Mouse (Mus musculus) G1E (cell line): ENCODE data around the gene Maco1. TPM values are rescaled to one million over a fixed set of nuclear protein-coding genes. Genes with fewer than 3 reads are reported as not detected.

Source experiments
- ATAC-seq: 2 replicates; pipeline ENCODE4 v1.8.0; 2016; ENCODE audit warnings: mild to moderate bottlenecking; ENCODE audit not compliant: insufficient number of reproducible peaks, poor library complexity, low FRiP score, severe bottlenecking; ENCODE audit errors: extremely low read depth
- DNase-seq: peaks from one replicate; pipeline ENCODE4 v3.0.0; 2012; ENCODE audit warnings: low spot score
- H3K27me3 ChIP-seq: 2 replicates; pipeline ENCODE4 v1.6.1; 2012; ENCODE audit warnings: mild to moderate bottlenecking, low read length, inconsistent platforms; ENCODE audit not compliant: insufficient read depth
- H3K36me3 ChIP-seq: replicated peaks from 2 replicates; pipeline ENCODE3; 2012; ENCODE audit warnings: mild to moderate bottlenecking, inconsistent platforms
- H3K4me1 ChIP-seq: 2 replicates; pipeline ENCODE4 v1.6.1; 2012; ENCODE audit warnings: low read depth, low read length, inconsistent platforms, mixed read lengths; ENCODE audit not compliant: insufficient read depth
- H3K4me3 ChIP-seq: 2 replicates; pipeline ENCODE4 v1.5.1; 2012; ENCODE audit warnings: low read depth, mild to moderate bottlenecking, inconsistent platforms, low read length, moderate library complexity, mixed read lengths
- H3K9me3 ChIP-seq: replicated peaks from 2 replicates; pipeline ENCODE4 v1.6.1; 2012; ENCODE audit warnings: inconsistent platforms
- CTCF ChIP-seq: IDR thresholded peaks from 2 replicates; pipeline ENCODE4 v1.5.1; 2012; ENCODE audit warnings: low read depth, low read length, inconsistent platforms, mixed read lengths
- GATA1 ChIP-seq: IDR thresholded peaks from 2 replicates; pipeline ENCODE4 v1.6.1; 2012; ENCODE audit warnings: borderline replicate concordance, low read length, inconsistent platforms, mixed read lengths
- GATA2 ChIP-seq: IDR thresholded peaks from 2 replicates; pipeline ENCODE4 v1.6.1; 2012; ENCODE audit warnings: low read depth, low read length, inconsistent platforms, borderline replicate concordance
- POLR2AphosphoS5 ChIP-seq: IDR thresholded peaks from 2 replicates; pipeline ENCODE4 v1.6.1; 2012; ENCODE audit warnings: low read depth, low read length, inconsistent platforms; ENCODE audit not compliant: insufficient replicate concordance
- TAL1 ChIP-seq: conservative IDR thresholded peaks from 2 replicates; pipeline ENCODE4 v1.6.1; 2012; ENCODE audit warnings: low read depth, low read length, inconsistent platforms, mixed read lengths
- polyA plus RNA-seq: library from polyadenylated mRNA; stranded (reverse); fragments of >175 nt; gene quantifications from 2 replicates; pipeline ENCODE4 v1.2.3, GENCODE M21; 2012
- total RNA-seq, 2 experiments: library from RNA; stranded (forward) in 1 of 2; stranded (reverse) in 1 of 2; fragments of 200-1000 nt in 1 of 2; fragments of >200 nt in 1 of 2; fragmentation: Nextera tagmentation in 1 of 2; gene quantifications; 2 replicates each; pipeline ENCODE4 v1.2.3; 2014 to 2017

The Maco1 gene
- total and polyA plus RNA-seq, 3 experiments, result 11.3 to 74.9 (median 49.3) TPM

DNA sequence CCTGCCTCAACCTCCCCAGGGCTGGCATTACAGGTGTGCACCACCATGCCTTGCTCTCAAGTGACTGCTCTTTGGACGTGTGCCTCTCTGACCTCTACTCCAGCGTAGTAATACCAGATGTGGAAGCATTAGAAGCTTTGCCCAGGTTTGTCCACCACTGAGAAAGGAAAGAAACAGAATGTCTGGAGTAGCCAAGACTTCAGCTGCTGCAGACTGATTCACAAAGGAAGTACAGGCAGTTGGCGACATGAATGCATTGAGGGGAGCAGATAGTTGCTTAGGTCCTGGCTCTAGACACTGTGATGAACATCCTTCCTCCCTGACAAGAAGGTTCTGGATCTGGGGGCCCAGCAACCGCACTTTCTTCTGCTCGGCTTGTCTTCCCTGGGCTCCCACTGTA is 2.9 kb upstream of the Maco1 start:
- Histone ChIP-seq H3K9me3 (no peaks in the 10 kb centered on the region), H3K36me3 (peaks cover 3% of the 10 kb centered on the region), H3K27me3 (no peaks in the 10 kb centered on the region), H3K4me1 (peaks cover 56% of the 10 kb centered on the region), H3K4me3 (no peak overlapping the region)
- DNase-seq, result no peak
- ATAC-seq, result no peak
- TF ChIP-seq GATA1 (no peak), POLR2AphosphoS5 (no peak), TAL1 (no peak), CTCF (no peak), GATA2 (no peak)

DNA sequence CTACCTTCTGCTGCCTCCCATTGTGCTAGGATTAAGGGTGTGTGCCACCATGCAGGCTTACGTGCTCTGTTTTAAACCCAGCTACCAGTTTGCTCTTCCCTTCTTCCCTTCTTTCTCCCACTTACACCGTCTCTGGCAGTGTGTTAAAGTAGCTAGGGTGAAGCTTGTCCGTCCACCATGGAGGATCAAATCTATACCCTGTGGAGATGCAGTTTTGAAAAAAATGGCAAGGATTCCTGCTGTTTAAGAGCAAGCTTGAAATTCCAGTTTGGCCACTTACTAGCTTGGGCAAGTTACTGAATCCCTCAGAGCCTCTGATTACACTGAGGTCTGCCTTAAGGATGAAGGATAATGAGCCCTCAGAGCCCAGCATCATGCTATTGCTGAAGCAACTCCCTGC is 2.2 kb upstream of the Maco1 start:
- no peaks in the 10 kb centered on the region for H3K9me3 ChIP-seq
- no peak for ATAC-seq
- H3K36me3 ChIP-seq, result peaks cover 7% of the 10 kb centered on the region
- no peak for DNase-seq
- H3K27me3 ChIP-seq, result no peaks in the 10 kb centered on the region
- H3K4me1 ChIP-seq, result peaks cover 56% of the 10 kb centered on the region
- TF ChIP-seq POLR2AphosphoS5 (no peak), CTCF (no peak), TAL1 (no peak)
- no peak overlapping the region for H3K4me3 ChIP-seq

DNA sequence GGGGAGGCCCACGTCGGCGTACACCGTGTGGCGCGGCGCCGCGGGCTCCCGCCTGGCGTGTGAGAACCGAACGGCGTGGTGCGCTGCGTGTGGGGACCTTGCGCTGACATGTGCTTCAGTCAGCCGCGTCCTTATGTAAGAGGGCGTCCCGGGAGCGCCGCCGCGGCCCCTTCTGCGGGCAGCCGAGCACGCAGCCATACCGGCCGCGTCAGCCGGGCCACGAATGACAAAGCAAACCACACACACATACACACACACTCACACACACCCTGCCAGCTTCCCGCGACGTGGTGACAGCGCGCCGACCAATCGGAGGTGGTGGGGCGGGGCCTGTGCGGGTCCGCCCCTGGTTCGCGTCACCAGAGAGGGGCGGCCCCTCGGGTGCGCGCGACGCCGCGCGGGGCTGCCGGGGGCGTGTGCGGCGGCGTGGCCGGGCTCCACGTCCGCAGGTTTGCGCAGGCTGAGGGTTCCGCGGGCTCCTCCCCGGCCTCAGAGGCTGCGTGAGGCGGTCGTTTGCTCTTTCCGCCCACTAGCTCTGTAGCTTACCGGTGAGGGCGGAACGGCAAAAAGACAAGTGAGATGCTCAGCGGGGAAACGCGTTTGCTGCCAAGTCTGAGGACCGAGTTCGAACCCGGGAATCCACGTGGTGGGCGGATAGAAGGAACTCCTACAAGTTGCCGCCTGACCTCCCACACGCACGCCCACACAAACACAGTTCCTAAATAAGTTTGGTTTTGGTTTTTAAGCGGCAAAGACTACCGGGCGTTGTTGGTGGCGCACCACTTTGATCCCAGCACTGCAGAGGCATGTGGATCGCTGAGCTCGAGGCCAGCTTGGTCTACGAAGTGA is 716 bp upstream of the Maco1 start:
- peak; percentile 70; the same call in 1 of the 2 replicates for TF ChIP-seq POLR2AphosphoS5
- TF ChIP-seq GATA2, result no peak
- DNase-seq (peak; percentile 86), ATAC-seq (peak; percentile 68)
- H3K9me3 ChIP-seq, result no peaks in the 10 kb centered on the region
- peaks cover 13% of the 10 kb centered on the region for H3K36me3 ChIP-seq
- H3K27me3 ChIP-seq, result no peaks in the 10 kb centered on the region
- H3K4me1 ChIP-seq, result peaks cover 49% of the 10 kb centered on the region
- H3K4me3 ChIP-seq, result peak overlapping the region; percentile 92

DNA sequence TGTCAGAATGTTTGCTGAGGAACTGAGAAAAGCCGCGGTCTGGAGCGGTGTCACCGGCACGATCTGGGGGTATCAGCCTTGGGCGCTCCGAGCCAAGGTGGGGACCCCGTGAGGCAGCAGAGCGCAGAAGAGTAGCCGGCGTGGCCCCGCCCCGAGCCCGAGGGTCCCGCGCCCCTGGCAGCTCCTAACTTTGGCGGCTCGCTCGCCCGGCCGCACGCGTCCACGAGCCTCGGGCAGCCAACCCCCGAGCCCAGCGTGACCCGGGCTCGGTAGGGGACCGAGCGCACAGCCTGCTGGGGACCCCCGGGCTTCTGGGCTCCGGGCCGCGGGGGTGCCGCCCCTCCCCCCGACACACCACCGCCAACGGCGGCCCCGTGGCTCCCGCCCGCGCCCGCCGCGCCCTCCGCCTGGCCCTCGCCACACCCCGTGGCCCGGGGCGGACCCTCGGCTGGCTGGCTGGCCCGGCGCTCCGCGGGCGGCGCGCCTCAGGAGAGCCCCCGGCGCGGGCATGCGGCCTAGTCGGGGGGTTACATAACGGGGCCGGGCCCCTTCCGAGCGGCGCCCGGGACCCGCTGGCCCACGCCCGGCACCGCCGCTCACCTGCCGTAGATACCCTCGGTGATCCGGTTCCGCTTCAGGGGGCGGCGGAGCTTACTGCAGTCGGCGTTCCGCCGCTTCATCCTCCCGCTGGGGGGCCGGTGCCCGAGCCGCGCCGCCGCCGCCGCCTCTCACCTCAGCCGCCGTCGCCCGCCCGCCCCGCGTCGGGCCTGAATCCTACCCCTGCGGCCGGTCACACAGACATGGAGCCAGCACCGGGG is 498 bp downstream of the Maco1 start:
- DNase-seq (no peak), ATAC-seq (no peak)
- no peak for TF ChIP-seq GATA2
- TF ChIP-seq POLR2AphosphoS5, result no peak
- no peak for TF ChIP-seq GATA1
- Histone ChIP-seq H3K9me3 (no peaks in the 10 kb centered on the region), H3K36me3 (peaks cover 19% of the 10 kb centered on the region), H3K4me3 (peak overlapping the region; percentile 92), H3K4me1 (peaks cover 55% of the 10 kb centered on the region), H3K27me3 (no peaks in the 10 kb centered on the region)

DNA sequence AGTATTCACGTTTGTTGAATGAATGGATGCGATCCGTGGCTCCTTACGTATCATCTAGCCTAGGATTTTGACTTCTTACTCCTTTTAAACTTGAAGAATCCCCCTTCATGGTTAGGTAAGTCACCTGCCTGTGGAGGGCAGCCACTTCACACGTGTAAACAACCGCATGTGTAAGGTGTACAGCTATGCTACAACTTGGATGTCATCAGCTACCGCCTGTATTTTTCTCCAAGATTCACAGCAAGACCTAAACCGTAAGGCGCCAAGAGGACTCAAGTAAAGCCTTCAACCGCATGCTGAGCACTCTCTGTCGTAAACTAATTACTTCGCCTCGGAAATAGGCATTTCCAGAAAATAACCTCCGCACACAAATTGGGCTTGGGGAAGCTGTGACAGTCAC is 1.3 kb downstream of the Maco1 start:
- TF ChIP-seq GATA1 (no peak), POLR2AphosphoS5 (no peak), CTCF (no peak), TAL1 (no peak), GATA2 (no peak)
- peaks cover 59% of the 10 kb centered on the region for H3K4me1 ChIP-seq
- peak overlapping the region; percentile 92 for H3K4me3 ChIP-seq
- DNase-seq, result no peak
- no peak for ATAC-seq
- H3K36me3 ChIP-seq, result peaks cover 23% of the 10 kb centered on the region
- H3K27me3 ChIP-seq, result no peaks in the 10 kb centered on the region
- H3K9me3 ChIP-seq, result no peaks in the 10 kb centered on the region

DNA sequence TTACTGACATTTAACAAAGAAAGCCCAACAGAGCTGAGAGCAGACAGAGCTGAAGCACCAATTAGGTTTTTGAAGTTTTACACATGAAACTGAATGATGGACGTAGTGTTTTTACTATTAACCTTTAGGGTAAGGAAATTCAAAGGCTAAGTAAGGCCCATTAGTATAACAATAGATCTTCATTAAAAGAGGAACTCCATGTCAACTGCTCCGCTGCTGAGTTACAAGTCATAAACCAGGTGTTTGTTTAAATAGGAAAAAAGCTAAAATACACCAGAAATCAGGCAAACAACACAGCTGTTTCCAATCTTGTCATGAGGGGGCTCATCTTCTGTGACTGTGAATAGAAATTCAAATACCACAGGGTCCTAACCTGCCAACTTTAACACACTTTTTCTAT is 1.9 kb downstream of the Maco1 start:
- Histone ChIP-seq H3K27me3 (no peaks in the 10 kb centered on the region), H3K9me3 (no peaks in the 10 kb centered on the region), H3K4me1 (peaks cover 58% of the 10 kb centered on the region), H3K36me3 (peaks cover 27% of the 10 kb centered on the region), H3K4me3 (peak overlapping the region; percentile 92; the same call in 1 of the 2 replicates)
- no peak for DNase-seq
- TF ChIP-seq GATA2 (no peak), CTCF (no peak), POLR2AphosphoS5 (no peak), TAL1 (no peak), GATA1 (no peak)
- no peak for ATAC-seq
